Mouse (Mus musculus) midbrain, embryonic 11.5 days (tissue): ENCODE data around the gene 4930539E08Rik. TPM values are rescaled to one million over a fixed set of nuclear protein-coding genes. Genes with fewer than 3 reads are reported as not detected.
A peak's percentile ranks its signal among the peaks of the same experiment; 100 is the strongest.

ENCODE experiments used
- ATAC-seq: fragments of 200-750 bp; cut with Nextera tagmentation; 2 replicates; pipeline ENCODE4 v1.8.0; 2017; ENCODE audit warnings: moderate TSS enrichment, moderate library complexity; ENCODE audit not compliant: low FRiP score
- DNase-seq: peaks from one replicate; pipeline ENCODE4 v3.0.0; 2015; ENCODE audit warnings: low spot score; ENCODE audit errors: missing footprints
- H3K27ac ChIP-seq: fragments of 300-500 bp; sonication (generic); 2 replicates; pipeline ENCODE4 v1.5.1; 2014; ENCODE audit warnings: low read depth, low read length
- H3K27me3 ChIP-seq: fragments of 300-500 bp; sonication (generic); 2 replicates; pipeline ENCODE4 v1.6.1; 2014; ENCODE audit warnings: mild to moderate bottlenecking, low read length, moderate library complexity, mixed read lengths; ENCODE audit not compliant: control insufficient read depth, insufficient read depth
- H3K36me3 ChIP-seq: fragments of 300-500 bp; sonication (generic); 2 replicates; pipeline ENCODE4 v1.6.1; 2014; ENCODE audit warnings: mild to moderate bottlenecking, low read length, moderate library complexity, mixed read lengths; ENCODE audit not compliant: control insufficient read depth, insufficient read depth
- H3K4me1 ChIP-seq: fragments of 300-500 bp; sonication (generic); 2 replicates; pipeline ENCODE4 v1.6.1; 2014; ENCODE audit warnings: low read length; ENCODE audit not compliant: control insufficient read depth, insufficient read depth
- H3K4me2 ChIP-seq: fragments of 300-500 bp; sonication (generic); 2 replicates; pipeline ENCODE4 v1.6.1; 2014; ENCODE audit warnings: mild to moderate bottlenecking, moderate library complexity
- H3K4me3 ChIP-seq: fragments of 300-500 bp; sonication (generic); 2 replicates; pipeline ENCODE4 v1.5.1; 2014; ENCODE audit warnings: low read depth, low read length
- H3K9ac ChIP-seq: fragments of 300-500 bp; sonication (generic); 2 replicates; pipeline ENCODE4 v1.6.1; 2014; ENCODE audit warnings: low read length
- H3K9me3 ChIP-seq: fragments of 300-500 bp; sonication (generic); 2 replicates; pipeline ENCODE4 v1.6.1; 2016; ENCODE audit warnings: low read length; ENCODE audit not compliant: control insufficient read depth
- WGBS: fragments of 180-500 bp; shearing (Covaris S2); extraction: QIAGEN DNeasy Blood & Tissue Kit; methylation state at CpG from one replicate; pipeline ENCODE4 v1.1.7; 2014; 5-methylcytosine and 5-hydroxymethylcytosine counted together
- polyA plus RNA-seq: library from polyadenylated mRNA; unstranded; fragments of >200 nt; fragmentation: Nextera tagmentation; extraction: Ambion mirVana; gene quantifications from 2 replicates; pipeline ENCODE4 v1.2.1, GENCODE M21; 2014

Gene 4930539E08Rik
- 0.10 TPM in 1 of 2 replicates, not detected in the other for polyA plus RNA-seq

DNA sequence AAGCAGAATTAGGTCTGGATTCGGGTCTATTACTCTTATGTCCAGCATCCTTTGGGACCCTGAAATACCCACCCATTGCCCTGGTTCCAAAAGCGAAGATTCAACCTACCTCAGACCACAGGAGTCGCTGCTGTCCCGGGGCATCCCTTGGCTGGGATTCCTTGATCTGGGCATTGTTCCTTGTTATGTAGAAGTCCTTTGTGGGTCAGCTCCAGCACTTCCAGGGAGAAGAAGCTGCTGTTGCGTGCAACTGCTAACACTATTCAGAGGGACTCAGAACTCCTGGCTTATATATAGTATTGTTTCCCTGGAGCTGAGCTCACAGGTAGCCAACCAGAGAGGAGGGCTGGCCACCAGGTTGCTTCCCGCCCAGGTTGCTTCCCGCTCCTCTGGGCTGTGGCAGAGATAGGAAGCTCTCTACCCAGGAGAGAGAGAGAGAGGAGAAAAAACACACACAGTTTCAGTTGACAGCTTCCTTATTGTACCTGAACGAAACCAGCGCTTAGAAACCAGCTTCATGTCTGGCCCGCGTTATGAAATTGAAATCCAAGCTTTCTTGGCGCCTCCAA is at the start of gene 4930539E08Rik:
Gene 4930539E08Rik (minus strand): TSS at position 265 of the 569 bp plus-strand sequence.
- no peaks in the 10 kb centered on the region for H3K36me3 ChIP-seq
- no peak within 1 kb of the TSS for H3K9ac ChIP-seq
- no peaks in the 10 kb centered on the region for H3K4me1 ChIP-seq
- no peak within 1 kb of the TSS for H3K27ac ChIP-seq
- H3K27me3 ChIP-seq: peaks cover 3% of the 10 kb centered on the region; the same call in 1 of the 2 replicates
- no peak within 1 kb of the TSS for H3K4me3 ChIP-seq
- 65% methylated on average over 12 of the region's 12 CpGs for WGBS
- no peak for DNase-seq
- no peaks in the 10 kb centered on the region for H3K9me3 ChIP-seq
- no peak within 1 kb of the TSS for H3K4me2 ChIP-seq
- ATAC-seq: no peak

DNA sequence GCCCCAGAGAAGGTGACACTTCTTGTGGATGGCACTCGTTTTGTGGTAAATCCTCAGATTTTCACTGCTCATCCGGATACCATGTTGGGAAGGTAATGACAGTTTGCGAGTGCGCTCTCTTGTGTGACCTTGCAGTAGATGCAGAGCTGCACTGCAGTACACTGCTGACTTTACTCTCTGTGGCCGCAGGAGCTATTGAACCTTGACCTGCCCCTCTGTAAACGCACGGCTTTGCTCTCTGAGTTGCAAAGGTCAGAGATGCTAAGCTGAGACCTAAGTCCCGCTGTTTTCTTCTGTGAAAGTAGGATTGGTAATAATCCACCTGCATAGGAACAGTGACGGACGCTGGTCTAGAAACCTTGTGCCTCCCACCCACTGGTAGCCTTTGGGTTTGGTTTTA is 46.5 kb upstream of the 4930539E08Rik start:
- Histone ChIP-seq H3K27me3 (no peaks in the 10 kb centered on the region), H3K9ac (no peak overlapping the region), H3K9me3 (no peaks in the 10 kb centered on the region), H3K4me1 (no peaks in the 10 kb centered on the region; the same call in 1 of the 2 replicates), H3K36me3 (peaks cover 27% of the 10 kb centered on the region), H3K4me3 (no peak overlapping the region), H3K4me2 (no peak overlapping the region), H3K27ac (no peak overlapping the region)
- no peak for ATAC-seq
- no peak for DNase-seq
- WGBS: 72% methylated on average over 10 of the region's 10 CpGs

DNA sequence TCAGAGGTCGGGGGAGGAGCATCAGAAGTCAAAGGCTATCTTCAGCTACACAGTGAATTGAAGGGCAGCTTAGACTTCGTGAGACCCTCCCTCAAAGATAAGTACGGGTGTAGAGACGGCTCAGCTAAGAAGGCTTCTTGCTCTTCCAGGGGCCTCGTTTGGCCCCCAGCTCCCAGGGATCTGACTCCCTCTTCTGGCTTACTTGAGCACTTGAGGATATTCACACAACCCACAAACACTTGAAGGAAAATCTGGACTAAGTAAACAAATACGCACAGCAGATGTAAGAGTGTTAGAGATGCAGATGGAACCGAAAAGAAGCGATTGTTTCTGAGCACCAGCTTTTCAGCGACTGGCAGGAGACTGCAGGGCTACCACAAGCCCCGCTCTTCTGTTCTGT is 45.5 kb upstream of the 4930539E08Rik start:
- H3K27me3 ChIP-seq: no peaks in the 10 kb centered on the region
- no peaks in the 10 kb centered on the region for H3K9me3 ChIP-seq
- ATAC-seq (no peak), DNase-seq (no peak)
- H3K9ac ChIP-seq: no peak overlapping the region
- no peak overlapping the region for H3K27ac ChIP-seq
- H3K4me2 ChIP-seq: no peak overlapping the region
- H3K4me1 ChIP-seq: no peaks in the 10 kb centered on the region; the same call in 1 of the 2 replicates
- peaks cover 20% of the 10 kb centered on the region for H3K36me3 ChIP-seq
- 68% methylated on average over 10 of the region's 10 CpGs for WGBS
- H3K4me3 ChIP-seq: no peak overlapping the region

DNA sequence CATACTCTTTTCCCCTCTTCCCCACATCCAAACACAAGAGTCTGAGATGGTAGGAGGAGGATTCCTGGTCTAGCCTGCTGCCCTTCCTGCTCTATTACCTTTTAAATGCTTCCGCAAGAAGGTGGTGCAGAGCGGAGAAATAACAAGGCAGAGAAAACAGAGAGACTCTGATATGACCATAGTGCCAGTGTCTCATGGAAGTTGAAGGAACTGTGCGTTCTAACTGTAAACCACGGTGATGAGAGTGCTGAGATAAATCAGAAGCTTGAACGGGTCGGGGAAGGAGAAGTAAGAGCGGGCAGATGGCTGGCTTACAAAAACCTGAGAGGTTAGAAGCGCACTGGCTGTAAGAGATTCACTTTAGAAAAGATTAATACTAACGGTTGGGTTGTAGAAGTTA is 39.3 kb upstream of the 4930539E08Rik start:
- WGBS: 98% methylated on average over 9 of the region's 9 CpGs
- no peak overlapping the region for H3K4me2 ChIP-seq
- ATAC-seq: no peak
- peak; percentile 19 for DNase-seq
- no peak overlapping the region for H3K9ac ChIP-seq
- peaks cover 15% of the 10 kb centered on the region for H3K4me1 ChIP-seq
- H3K4me3 ChIP-seq: no peak overlapping the region
- H3K27me3 ChIP-seq: no peaks in the 10 kb centered on the region
- H3K27ac ChIP-seq: no peak overlapping the region
- no peaks in the 10 kb centered on the region for H3K9me3 ChIP-seq
- H3K36me3 ChIP-seq: no peaks in the 10 kb centered on the region

DNA sequence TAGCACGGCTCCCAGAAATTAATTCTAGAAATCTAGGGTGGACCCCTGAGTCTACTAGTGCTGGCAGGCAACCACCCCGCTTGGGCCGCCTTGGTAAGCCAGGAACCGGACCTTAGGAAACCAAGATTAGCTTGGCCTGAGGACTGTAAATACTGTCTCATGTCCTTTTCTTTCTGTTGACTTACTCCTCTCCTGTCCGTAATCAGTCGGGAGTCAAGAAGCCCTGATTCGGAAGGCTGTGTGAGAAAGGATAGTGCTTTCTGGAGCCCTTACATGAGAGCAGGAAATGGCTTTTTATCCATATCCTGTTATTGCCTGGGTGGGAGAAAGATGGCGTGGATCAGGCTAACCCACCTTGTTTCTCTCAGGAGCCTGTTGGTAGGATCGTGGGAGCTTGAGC is 38.1 kb upstream of the 4930539E08Rik start:
- H3K27ac ChIP-seq: no peak overlapping the region
- peak; percentile 89 for DNase-seq

DNA sequence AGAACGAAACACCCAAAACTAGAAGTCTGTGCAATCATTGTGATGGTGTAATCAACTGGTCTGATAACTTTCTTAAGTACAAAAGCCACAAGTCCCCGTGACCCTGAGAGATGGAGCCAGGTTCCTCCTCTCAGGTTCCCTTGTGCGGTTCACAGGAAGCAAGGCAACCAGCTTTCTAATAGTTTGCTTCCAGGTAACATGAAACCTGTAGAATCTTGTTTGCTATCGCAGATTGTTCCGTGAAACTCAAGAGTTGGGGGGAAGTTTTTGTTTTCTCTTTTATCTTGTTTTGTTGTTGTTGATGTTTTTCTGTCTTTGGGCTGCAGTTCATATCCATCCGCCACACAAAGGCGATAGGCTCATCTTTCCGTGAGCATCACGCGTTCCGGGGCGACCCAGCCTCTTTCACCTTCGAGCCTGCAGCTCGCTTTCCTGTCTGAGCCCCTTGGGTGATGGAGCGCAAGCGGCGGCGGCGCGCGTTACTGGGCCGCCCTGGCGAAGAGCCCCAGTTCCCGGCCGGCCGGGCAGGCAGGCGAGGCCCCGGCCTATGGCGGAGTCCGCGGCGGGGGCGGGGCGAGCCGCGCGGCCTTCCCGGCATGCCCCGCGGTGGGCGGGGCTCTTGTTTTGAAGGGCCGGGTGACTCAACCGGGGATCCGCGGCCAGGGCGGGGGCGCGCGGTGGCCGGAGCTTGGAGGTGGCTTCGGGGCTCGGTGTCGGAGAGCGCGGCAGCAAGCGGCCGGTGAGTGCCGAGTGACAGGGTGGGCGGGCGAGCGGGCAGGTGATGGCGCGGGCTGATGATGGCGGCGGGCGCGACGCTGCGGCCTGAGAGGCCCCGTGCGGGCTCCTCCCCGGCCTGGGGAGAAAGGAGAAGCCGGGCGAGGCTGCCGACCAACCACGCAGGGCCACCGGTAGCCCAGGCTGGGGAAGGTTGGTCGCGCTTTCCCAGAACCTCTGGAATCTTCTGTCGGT is 37.0 kb upstream of the 4930539E08Rik start, which contains the start of gene Kctd20:
Gene Kctd20 (plus strand): TSS at position 120 of the 969 bp plus-strand sequence.
- peak within 1 kb of the TSS; percentile 94 for H3K27ac ChIP-seq
- H3K4me1 ChIP-seq: peaks cover 15% of the 10 kb centered on the region
- 1% methylated on average over 75 of the region's 80 CpGs for WGBS
- H3K4me2 ChIP-seq: peak within 1 kb of the TSS; percentile 76
- peak; percentile 100 for DNase-seq
- no peaks in the 10 kb centered on the region for H3K9me3 ChIP-seq
- ATAC-seq: peak; percentile 95
- peak within 1 kb of the TSS; percentile 69 for H3K4me3 ChIP-seq
- H3K27me3 ChIP-seq: no peaks in the 10 kb centered on the region
- no peaks in the 10 kb centered on the region for H3K36me3 ChIP-seq
- H3K9ac ChIP-seq: peak within 1 kb of the TSS; percentile 96

More for the DNA sequence above, 38.1 kb upstream of the 4930539E08Rik start:
- H3K9me3 ChIP-seq: no peaks in the 10 kb centered on the region
- H3K9ac ChIP-seq: peak overlapping the region; percentile 96
- no peaks in the 10 kb centered on the region for H3K36me3 ChIP-seq
- H3K4me2 ChIP-seq: peak overlapping the region; percentile 76
- peaks cover 15% of the 10 kb centered on the region for H3K4me1 ChIP-seq
- H3K27me3 ChIP-seq: no peaks in the 10 kb centered on the region
- H3K4me3 ChIP-seq: peak overlapping the region; percentile 69
- ATAC-seq: no peak
- WGBS: 38% methylated on average over 9 of the region's 9 CpGs

DNA sequence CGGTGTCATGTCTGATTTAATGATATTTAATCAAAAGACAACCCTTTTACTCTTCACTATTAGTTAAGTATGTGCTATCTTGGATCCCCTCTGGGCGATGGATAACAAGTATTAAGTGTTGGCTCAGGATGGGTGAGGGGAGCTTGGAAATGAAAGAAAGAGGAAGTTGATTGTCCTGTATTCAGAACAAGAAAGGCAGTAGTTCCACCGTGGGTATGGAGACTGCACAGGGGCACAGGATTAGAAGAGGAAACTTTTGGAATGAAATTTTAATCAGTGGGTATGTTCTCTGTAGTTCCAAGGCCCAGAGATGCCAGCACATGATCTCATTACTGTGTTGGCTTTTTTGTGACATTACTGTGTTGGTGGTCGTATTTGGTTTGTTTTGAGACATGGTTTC is 35.6 kb upstream of the 4930539E08Rik start:
- ATAC-seq: no peak
- Histone ChIP-seq H3K36me3 (no peaks in the 10 kb centered on the region), H3K27me3 (no peaks in the 10 kb centered on the region), H3K9me3 (no peaks in the 10 kb centered on the region), H3K27ac (no peak overlapping the region), H3K9ac (no peak overlapping the region), H3K4me2 (no peak overlapping the region), H3K4me3 (no peak overlapping the region), H3K4me1 (peaks cover 15% of the 10 kb centered on the region)
- 84% methylated on average over 4 of the region's 4 CpGs for WGBS
- peak; percentile 39 for DNase-seq

DNA sequence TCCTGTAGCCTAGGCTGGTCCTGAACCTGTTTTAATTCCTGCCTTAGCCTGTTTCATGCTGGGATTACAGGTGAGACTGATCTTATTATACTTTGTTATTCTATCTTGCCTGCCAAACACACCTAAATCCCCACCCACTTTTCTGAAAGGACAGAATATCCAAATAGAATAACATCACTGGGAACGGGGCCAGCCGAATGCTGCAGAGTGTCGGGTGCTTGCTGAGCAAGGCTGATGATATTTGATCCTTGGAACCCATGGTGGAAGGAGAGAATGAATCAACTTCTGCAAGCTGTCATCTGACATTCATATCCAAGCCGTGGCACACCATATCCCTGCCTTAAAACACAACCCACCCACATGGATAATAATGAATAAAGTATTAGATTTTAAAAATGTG is 33.5 kb upstream of the 4930539E08Rik start:
- no peak overlapping the region for H3K4me3 ChIP-seq
- H3K9ac ChIP-seq: no peak overlapping the region
- no peaks in the 10 kb centered on the region for H3K27me3 ChIP-seq
- peak; percentile 47 for DNase-seq
- no peak overlapping the region for H3K4me2 ChIP-seq
- no peak for ATAC-seq
- H3K4me1 ChIP-seq: peaks cover 11% of the 10 kb centered on the region
- no peaks in the 10 kb centered on the region for H3K9me3 ChIP-seq
- H3K36me3 ChIP-seq: no peaks in the 10 kb centered on the region
- whole genome bisulfite sequencing: 83% methylated on average over 4 of the region's 4 CpGs
- H3K27ac ChIP-seq: no peak overlapping the region
